Mouse (Mus musculus): ENCODE data around the gene 1110008L16Rik. TPM values are rescaled to one million over a fixed set of nuclear protein-coding genes. Genes with fewer than 3 reads are reported as not detected.
"Not testable (repeated sequence)": the region's sequence is repeated elsewhere in the genome, so short reads cannot be mapped to it uniquely, and the experiment has no call there.

Gene 1110008L16Rik
- polyA plus RNA-seq, 1 experiment from 2014 or later = 15.0 TPM

DNA sequence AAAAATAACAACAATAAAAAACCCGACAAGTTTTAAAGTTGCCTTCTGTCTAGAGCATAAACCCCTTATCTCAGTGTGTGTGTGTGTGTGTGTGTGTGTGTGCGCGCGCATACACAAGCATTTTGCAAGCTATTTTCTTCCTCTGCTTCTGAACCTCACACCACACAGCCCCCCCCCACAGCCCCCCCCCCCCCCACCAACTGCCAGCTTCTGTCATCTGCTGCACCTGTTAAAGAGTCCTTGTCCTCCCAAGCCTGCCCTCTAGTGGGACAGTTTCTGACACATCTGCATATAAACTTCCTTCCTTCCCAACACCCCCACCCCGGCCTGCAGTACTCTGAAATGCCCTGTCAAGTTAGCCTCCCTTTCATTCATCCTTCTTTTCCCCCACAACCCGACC is 89.1 kb downstream of the 1110008L16Rik start:
- TF ChIP-seq CTCF (IDR thresholded peaks at IDR 0.05; ENCODE audit: low read depth) = peak; percentile 56
- Histone ChIP-seq H3K4me2 (ENCODE audit: low read length) (no peak overlapping the region), H3K27me3 (ENCODE audit: insufficient read depth, low read length) (no peaks in the 10 kb centered on the region), H3K4me1 (replicated peaks; ENCODE audit: insufficient read depth, low read length) (0 out of 2 replicates have a peak, but pooled peaks cover 12% of the 10 kb centered on the region), H3K9me3 (replicated peaks; ENCODE audit: low read length) (no peaks in the 10 kb centered on the region), H3K9ac (ENCODE audit: low read depth, low read length) (no peak overlapping the region), H3K27ac (0 out of 2 replicates have a peak overlapping the region, but pooled peaks have one; percentile 13), H3K36me3 (ENCODE audit: insufficient read depth, low read length) (no peaks in the 10 kb centered on the region), H3K4me3 (replicated peaks; ENCODE audit: low read depth, low read length) (no peak overlapping the region)
- WGBS = 68% methylated on average over 6 of the region's 6 CpGs
- peak; percentile 34 for ATAC-seq (replicated peaks; ENCODE audit: low FRiP score, low read depth)
- DNase-seq (ENCODE audit: low spot score) = peak; percentile 73

DNA sequence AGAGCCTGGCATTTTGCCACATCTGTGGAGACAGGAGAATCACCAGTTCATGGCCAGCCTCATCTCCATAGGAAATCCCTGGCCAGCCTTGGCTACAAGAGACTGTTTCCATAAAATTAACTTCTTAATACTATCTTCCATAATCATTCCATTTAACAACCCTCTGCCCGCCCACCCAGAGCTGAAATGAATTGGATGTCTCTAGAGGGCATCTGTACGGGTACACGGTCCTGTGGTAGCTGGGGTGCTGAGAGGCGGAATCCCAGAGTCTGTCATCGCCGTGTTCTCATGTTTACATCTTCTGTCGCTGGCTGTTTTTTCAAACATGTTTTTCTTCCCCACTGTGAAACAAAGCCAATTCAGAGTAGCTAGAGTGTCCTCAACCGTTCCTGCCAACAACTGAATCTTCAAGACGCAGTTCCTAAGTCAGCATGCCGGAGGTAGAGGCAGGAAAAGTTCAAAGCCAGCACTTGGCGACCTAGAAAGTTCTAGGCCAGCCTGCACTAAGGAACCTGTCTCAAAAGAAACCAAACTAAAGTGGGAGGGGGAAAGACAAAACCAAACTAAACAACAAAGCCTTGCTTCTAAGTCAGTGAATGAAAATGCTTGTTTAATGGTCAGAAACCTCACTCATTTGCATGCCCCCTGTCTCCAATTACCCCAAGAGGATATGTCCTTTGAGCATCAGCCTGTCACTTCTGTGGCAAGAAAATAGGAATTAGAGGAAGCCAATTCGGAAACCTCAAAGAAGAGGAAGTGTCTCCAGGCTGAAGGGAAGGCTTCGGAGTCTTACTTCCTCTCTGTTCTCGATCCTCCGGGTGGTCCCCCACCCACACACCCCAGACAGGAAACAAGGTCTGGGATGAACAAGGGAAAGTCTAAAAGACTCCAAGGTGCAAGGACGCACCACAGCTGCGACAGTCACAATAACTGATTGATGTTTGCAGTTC is 90.0 kb downstream of the 1110008L16Rik start:
- peak overlapping the region; percentile 60 for H3K27ac ChIP-seq
- no peak overlapping the region for H3K4me2 ChIP-seq (ENCODE audit: low read length)
- no peaks in the 10 kb centered on the region for H3K36me3 ChIP-seq (ENCODE audit: insufficient read depth, low read length)
- WGBS = 60% methylated on average over 17 of the region's 17 CpGs
- 0 out of 2 replicates have a peak overlapping the region, but pooled peaks have one; percentile 6 for H3K9ac ChIP-seq (ENCODE audit: low read depth, low read length)
- no peaks in the 10 kb centered on the region for H3K27me3 ChIP-seq (ENCODE audit: insufficient read depth, low read length)
- H3K9me3 ChIP-seq (replicated peaks; ENCODE audit: low read length) = no peaks in the 10 kb centered on the region
- TF ChIP-seq CTCF (IDR thresholded peaks at IDR 0.05; ENCODE audit: low read depth) = no peak
- peak; percentile 60 for DNase-seq (ENCODE audit: low spot score)
- H3K4me3 ChIP-seq (replicated peaks; ENCODE audit: low read depth, low read length) = no peak overlapping the region
- no peak; the same call in 1 of the 2 replicates for ATAC-seq (replicated peaks; ENCODE audit: low FRiP score, low read depth)
- 0 out of 2 replicates have a peak, but pooled peaks cover 12% of the 10 kb centered on the region for H3K4me1 ChIP-seq (replicated peaks; ENCODE audit: insufficient read depth, low read length)

DNA sequence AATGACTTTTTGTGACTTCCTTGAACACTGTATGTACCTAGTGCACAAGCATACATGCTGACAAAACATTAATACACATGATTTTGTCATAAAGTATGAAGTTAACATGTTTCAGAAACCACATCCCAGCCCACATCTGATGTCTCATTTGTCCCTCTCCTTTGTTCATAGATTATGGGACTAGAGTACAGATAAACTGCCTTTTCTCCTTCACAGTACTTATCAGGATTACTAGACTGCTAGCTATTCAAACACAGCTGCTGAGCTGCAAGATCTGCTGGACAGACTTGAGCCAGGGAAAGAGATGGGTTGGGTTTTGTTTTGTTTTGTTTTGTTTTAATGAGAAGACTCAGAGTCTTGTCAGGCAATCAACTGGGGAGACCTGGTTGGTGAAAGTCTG is 92.7 kb downstream of the 1110008L16Rik start:
- Histone ChIP-seq H3K36me3 (ENCODE audit: insufficient read depth, low read length) (no peaks in the 10 kb centered on the region), H3K4me3 (replicated peaks; ENCODE audit: low read depth, low read length) (no peak overlapping the region), H3K27ac (no peak overlapping the region), H3K27me3 (ENCODE audit: insufficient read depth, low read length) (no peaks in the 10 kb centered on the region), H3K4me1 (replicated peaks; ENCODE audit: insufficient read depth, low read length) (0 out of 2 replicates have a peak, but pooled peaks cover 12% of the 10 kb centered on the region), H3K4me2 (ENCODE audit: low read length) (no peak overlapping the region), H3K9ac (ENCODE audit: low read depth, low read length) (no peak overlapping the region), H3K9me3 (replicated peaks; ENCODE audit: low read length) (no peaks in the 10 kb centered on the region)
- DNase-seq (ENCODE audit: low spot score) = no peak
- TF ChIP-seq CTCF (IDR thresholded peaks at IDR 0.05; ENCODE audit: low read depth) = no peak
- no peak for ATAC-seq (replicated peaks; ENCODE audit: low FRiP score, low read depth)

DNA sequence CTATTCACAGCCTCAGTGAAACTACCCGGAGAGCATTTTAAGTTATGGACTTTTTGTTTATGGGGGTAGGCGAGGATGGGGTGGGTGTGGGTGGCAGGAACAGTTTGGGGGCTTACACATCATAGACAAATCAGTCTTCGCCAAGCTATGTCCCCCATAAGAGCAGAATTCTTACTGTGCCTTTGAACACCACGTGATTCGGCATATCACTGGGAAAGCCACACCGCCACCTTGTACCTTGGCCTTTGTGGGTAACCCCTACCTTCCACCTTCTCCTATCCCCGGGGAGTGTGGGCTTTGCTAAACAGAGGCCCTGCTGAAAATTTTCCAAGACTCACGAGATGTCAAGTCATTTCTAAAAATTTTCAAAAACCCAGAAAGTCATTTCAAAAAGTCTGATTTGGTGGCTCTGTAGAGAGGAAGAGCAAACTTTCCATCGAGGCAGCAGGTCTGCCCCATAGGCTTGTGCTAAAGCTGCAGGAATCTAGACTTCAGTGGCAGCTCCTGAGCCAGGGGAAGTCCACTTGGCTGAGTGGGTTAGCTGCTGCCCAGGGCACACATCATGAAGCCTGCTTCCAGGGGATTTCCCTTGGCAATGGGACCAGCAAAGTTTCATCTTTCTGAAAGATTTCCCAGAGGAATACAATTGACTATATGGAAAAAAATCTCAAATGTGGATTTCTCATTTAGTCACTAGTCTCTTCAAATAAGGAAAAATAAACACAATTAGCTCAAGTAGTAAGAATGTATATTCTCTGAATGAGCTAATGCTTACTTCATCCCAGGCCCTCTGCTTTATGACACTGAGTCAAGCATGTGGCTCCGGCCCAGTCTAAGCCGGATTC is 93.6 kb downstream of the 1110008L16Rik start:
- TF ChIP-seq CTCF (IDR thresholded peaks at IDR 0.05; ENCODE audit: low read depth) = no peak
- Histone ChIP-seq H3K9me3 (replicated peaks; ENCODE audit: low read length) (no peaks in the 10 kb centered on the region), H3K4me2 (ENCODE audit: low read length) (no peak overlapping the region), H3K36me3 (ENCODE audit: insufficient read depth, low read length) (no peaks in the 10 kb centered on the region), H3K27me3 (ENCODE audit: insufficient read depth, low read length) (no peaks in the 10 kb centered on the region), H3K9ac (ENCODE audit: low read depth, low read length) (no peak overlapping the region), H3K4me3 (replicated peaks; ENCODE audit: low read depth, low read length) (no peak overlapping the region), H3K4me1 (replicated peaks; ENCODE audit: insufficient read depth, low read length) (0 out of 2 replicates have a peak, but pooled peaks cover 12% of the 10 kb centered on the region), H3K27ac (no peak overlapping the region)
- 84% methylated on average over 11 of the region's 11 CpGs for WGBS
- ATAC-seq (replicated peaks; ENCODE audit: low FRiP score, low read depth) = no peak
- DNase-seq (ENCODE audit: low spot score) = no peak

DNA sequence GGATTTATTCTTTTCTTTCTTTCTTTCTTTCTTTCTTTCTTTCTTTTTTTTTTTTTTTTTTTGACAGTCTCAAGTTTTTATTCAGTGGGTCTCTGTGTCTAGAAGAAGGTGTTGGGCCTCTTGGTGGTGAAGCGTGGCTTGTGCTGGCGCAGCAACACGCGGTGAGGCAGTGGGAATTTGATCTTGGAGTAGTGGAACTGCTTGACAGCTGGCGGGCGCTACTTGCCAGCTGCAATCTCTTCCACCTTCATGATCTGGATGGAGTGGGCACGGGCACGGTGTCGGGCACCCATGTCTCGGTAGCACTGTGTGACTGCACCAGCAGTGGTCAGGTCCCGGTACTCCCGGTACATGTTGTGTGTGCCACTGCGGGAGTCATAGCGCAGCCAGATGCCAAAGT is 96.2 kb downstream of the 1110008L16Rik start:
- not testable (repeated sequence) for H3K4me2 ChIP-seq (ENCODE audit: low read length); H3K27me3 ChIP-seq (ENCODE audit: insufficient read depth, low read length); H3K9ac ChIP-seq (ENCODE audit: low read depth, low read length); H3K36me3 ChIP-seq (ENCODE audit: insufficient read depth, low read length); H3K27ac ChIP-seq; ATAC-seq (replicated peaks; ENCODE audit: low FRiP score, low read depth); H3K4me3 ChIP-seq (replicated peaks; ENCODE audit: low read depth, low read length); H3K4me1 ChIP-seq (replicated peaks; ENCODE audit: insufficient read depth, low read length); DNase-seq (ENCODE audit: low spot score); H3K9me3 ChIP-seq (replicated peaks; ENCODE audit: low read length)
- WGBS = 94% methylated on average over 14 of the region's 14 CpGs

DNA sequence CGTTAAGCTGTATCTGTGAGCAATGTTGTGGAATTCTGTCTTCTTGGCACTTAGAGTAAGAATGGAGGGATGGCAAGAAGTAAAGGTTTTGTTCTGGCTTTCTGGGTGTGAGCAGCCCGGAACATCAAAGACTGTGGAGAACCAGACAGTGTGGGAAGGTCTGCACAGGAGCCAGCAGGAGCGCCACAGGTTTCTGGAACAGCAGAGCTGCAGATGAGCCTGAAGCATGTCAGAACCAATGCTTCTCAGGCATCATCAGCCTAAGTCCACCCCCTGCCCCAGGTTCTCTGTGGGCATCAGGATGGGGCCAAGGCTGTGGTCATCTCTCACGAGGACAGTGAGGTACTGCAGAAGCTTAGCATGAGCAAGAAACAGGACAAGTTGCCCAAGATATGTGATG is 97.2 kb downstream of the 1110008L16Rik start:
- Histone ChIP-seq H3K9me3 (replicated peaks; ENCODE audit: low read length) (no peaks in the 10 kb centered on the region), H3K27me3 (ENCODE audit: insufficient read depth, low read length) (no peaks in the 10 kb centered on the region), H3K9ac (ENCODE audit: low read depth, low read length) (no peak overlapping the region), H3K27ac (no peak overlapping the region), H3K4me2 (ENCODE audit: low read length) (no peak overlapping the region), H3K36me3 (ENCODE audit: insufficient read depth, low read length) (no peaks in the 10 kb centered on the region), H3K4me1 (replicated peaks; ENCODE audit: insufficient read depth, low read length) (peaks cover 9% of the 10 kb centered on the region; the same call in 1 of the 2 replicates), H3K4me3 (replicated peaks; ENCODE audit: low read depth, low read length) (no peak overlapping the region)
- ATAC-seq (replicated peaks; ENCODE audit: low FRiP score, low read depth) = no peak
- WGBS = 92% methylated on average over 4 of the region's 4 CpGs
- TF ChIP-seq CTCF (IDR thresholded peaks at IDR 0.05; ENCODE audit: low read depth) = no peak
- no peak for DNase-seq (ENCODE audit: low spot score)

Data from kidney, postnatal 0 days (tissue).